Mouse (Mus musculus) brain, embryonic 14.5 days (tissue): ENCODE data around the gene Net1.

Experiments used
- CTCF ChIP-seq: fragments of 200-500 bp; IDR thresholded peaks from 2 replicates; pipeline ENCODE4 v1.5.1; 2012; ENCODE audit warnings: inconsistent platforms, mild to moderate bottlenecking, moderate library complexity, borderline replicate concordance; ENCODE audit not compliant: insufficient read depth, insufficient read length; ENCODE audit errors: extremely low read depth
- POLR2A ChIP-seq: fragments of 200-500 bp; IDR thresholded peaks from 2 replicates; pipeline ENCODE4 v1.6.1; 2012; ENCODE audit warnings: mild to moderate bottlenecking, inconsistent platforms, borderline replicate concordance; ENCODE audit not compliant: poor library complexity, insufficient read depth, insufficient read length, severe bottlenecking; ENCODE audit errors: extremely low read depth

DNA sequence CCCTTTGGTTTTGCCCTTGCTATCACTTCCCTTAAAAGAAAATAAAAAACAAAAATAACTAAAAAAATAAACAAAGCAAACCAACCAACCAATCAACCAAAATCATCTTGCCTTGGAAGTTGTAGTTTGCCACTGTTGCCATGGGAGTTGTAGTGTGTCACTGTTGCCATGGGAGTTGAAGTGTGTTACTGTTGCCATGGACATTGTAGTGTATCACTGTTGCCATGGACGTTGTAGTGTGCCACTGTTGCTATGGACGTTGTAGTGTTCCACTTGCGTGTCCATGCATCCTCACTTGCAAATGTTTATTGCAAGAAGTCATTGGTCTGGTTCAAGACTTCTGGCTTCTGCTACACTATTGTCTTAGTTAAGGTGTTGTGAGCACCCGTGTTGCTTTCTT, 29.2 kb upstream of the Net1 start:
- no peak for TF ChIP-seq POLR2A
- TF ChIP-seq CTCF = no peak
